Mouse (Mus musculus) hindbrain, embryonic 12.5 days (tissue): ENCODE results near the gene Cntnap2. TPM values are rescaled to one million over a fixed set of nuclear protein-coding genes. Genes with fewer than 3 reads are reported as not detected.
"Not testable (repeated sequence)": the region's sequence is repeated elsewhere in the genome, so short reads cannot be mapped to it uniquely, and the experiment has no call there.

Experiments
- ATAC-seq: fragments of 200-750 bp; cut with Nextera tagmentation; 2 replicates; pipeline ENCODE4 v1.8.0; 2017; ENCODE audit warnings: moderate TSS enrichment; ENCODE audit not compliant: low FRiP score
- H3K27ac ChIP-seq: fragments of 300-500 bp; sonication (generic); 2 replicates; pipeline ENCODE4 v1.5.1; 2016; ENCODE audit warnings: mild to moderate bottlenecking
- H3K27me3 ChIP-seq: fragments of 300-500 bp; sonication (generic); 2 replicates; pipeline ENCODE4 v1.6.1; 2016; ENCODE audit warnings: mild to moderate bottlenecking
- H3K36me3 ChIP-seq: fragments of 300-500 bp; sonication (generic); 2 replicates; pipeline ENCODE4 v1.6.1; 2016; ENCODE audit warnings: mild to moderate bottlenecking
- H3K4me1 ChIP-seq: fragments of 300-500 bp; sonication (generic); 2 replicates; pipeline ENCODE4 v1.6.1; 2016
- H3K4me2 ChIP-seq: fragments of 300-500 bp; sonication (generic); replicated peaks from 2 replicates; pipeline ENCODE4 v1.6.1; 2016; ENCODE audit warnings: mild to moderate bottlenecking
- H3K4me3 ChIP-seq: fragments of 300-500 bp; sonication (generic); 2 replicates; pipeline ENCODE4 v1.5.1; 2016; ENCODE audit warnings: mild to moderate bottlenecking
- H3K9ac ChIP-seq: fragments of 300-500 bp; sonication (generic); 2 replicates; pipeline ENCODE4 v1.6.1; 2016; ENCODE audit warnings: mild to moderate bottlenecking, moderate library complexity
- H3K9me3 ChIP-seq: fragments of 300-500 bp; sonication (generic); replicated peaks from 2 replicates; pipeline ENCODE4 v1.6.1; 2016; ENCODE audit warnings: mild to moderate bottlenecking
- WGBS: fragments of 180-500 bp; shearing (Covaris S2); methylation state at CpG from one replicate; pipeline ENCODE4 v1.1.7; 2016; 5-methylcytosine and 5-hydroxymethylcytosine counted together
- polyA plus RNA-seq: library from polyadenylated mRNA; unstranded; fragments of >200 nt; fragmentation: Nextera tagmentation; extraction: Ambion mirVana; gene quantifications from 2 replicates; pipeline ENCODE4 v1.2.1, GENCODE M21; 2016

The Cntnap2 gene
- polyA plus RNA-seq, 1 experiment from 2014 or later, result 25.7 TPM

GRCm38 (mm10) chr6:47225391-47225790 lies 2166.2 kb downstream of the Cntnap2 start:
- not testable (repeated sequence) for H3K4me2 ChIP-seq

DNA sequence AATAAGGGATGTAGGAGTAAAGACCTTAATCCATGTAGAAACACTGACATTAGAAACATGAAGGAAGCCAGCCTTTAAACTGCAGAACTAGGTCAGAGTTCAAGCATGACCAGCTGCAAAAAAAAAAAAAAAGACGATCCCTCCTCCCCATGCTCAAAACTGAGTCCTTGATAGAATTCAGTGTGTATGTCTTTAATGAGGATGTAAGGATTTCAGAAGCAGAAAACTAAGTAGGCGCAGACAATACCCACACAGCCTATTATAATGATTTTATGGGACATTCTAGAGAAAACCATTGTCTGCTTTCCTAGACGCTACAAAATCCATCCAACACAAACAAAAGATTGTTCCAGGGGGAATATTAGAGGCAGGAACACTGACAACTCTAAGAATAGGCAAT lies 2168.4 kb downstream of the Cntnap2 start:
- no peaks in the 10 kb centered on the region for H3K9me3 ChIP-seq
- WGBS, result 30% methylated on average over 3 of the region's 3 CpGs
- no peak overlapping the region for H3K4me2 ChIP-seq
- H3K36me3 ChIP-seq, result no peaks in the 10 kb centered on the region
- peaks cover 11% of the 10 kb centered on the region for H3K4me1 ChIP-seq
- peak overlapping the region; percentile 67 for H3K27ac ChIP-seq
- no peaks in the 10 kb centered on the region for H3K27me3 ChIP-seq
- no peak overlapping the region for H3K4me3 ChIP-seq
- ATAC-seq, result no peak
- no peak overlapping the region for H3K9ac ChIP-seq

More at GRCm38 (mm10) chr6:47225391-47225790, 2166.2 kb downstream of the Cntnap2 start:
- H3K4me1 ChIP-seq, result peaks cover 11% of the 10 kb centered on the region
- H3K27me3 ChIP-seq, H3K9me3 ChIP-seq, H3K9ac ChIP-seq, H3K36me3 ChIP-seq, ATAC-seq, H3K4me3 ChIP-seq, H3K27ac ChIP-seq: not testable (repeated sequence)
- WGBS, result 89% methylated on average over 3 of the region's 3 CpGs

DNA sequence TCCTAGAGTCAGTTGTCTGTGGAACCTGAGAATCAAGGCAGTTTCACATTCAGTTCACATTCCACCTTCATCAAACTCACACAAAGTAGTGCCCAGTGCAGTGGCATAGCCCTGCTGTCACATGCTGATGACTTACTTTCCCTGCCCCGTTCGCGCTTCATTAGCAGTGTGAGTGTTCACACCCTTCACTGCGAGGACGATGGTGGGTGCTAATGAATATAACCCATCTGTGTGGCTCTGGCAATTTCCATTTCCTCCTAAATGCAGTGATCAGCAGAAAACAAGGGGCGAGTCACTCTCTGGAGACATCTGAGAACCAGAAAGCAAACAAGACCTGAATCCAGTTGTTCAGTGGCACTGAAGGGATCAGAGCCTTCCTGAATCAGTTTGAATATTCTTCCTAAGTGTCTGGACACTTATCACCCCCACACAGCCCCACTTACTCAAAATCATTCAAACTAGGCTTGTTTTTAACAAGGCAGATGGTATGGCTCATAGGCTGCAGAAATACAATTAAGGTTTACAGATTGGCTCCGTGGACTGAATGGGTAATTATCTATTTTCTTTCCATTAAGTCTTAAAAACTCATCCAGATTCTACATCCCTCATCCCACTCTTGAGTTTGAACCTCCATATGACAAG lies 2169.6 kb downstream of the Cntnap2 start:
- Histone ChIP-seq H3K4me1 (peaks cover 11% of the 10 kb centered on the region), H3K36me3 (no peaks in the 10 kb centered on the region), H3K4me3 (no peak overlapping the region), H3K4me2 (no peak overlapping the region), H3K27me3 (no peaks in the 10 kb centered on the region), H3K9ac (no peak overlapping the region), H3K9me3 (no peaks in the 10 kb centered on the region), H3K27ac (peak overlapping the region; percentile 60)
- peak; percentile 90 for ATAC-seq
- 34% methylated on average over 7 of the region's 7 CpGs for WGBS

DNA sequence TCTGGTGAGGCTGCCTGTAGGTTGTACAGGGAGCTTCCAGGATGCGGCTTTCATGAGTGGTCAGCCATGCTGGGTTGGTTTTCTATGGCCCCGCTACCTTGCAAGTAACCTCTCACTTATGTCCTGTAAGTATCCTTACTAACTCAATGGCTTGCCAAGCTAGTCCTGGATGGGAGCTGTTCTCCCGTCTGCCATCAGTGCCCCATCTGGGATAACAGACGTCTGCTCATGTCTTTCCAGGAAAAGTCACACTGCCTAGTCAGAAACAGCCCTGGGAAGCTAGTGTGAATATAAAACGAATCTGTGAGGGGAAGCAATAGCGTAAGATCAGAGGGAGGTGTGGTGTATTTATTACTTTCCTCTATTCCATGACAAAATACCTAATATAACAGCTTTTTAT lies 2172.4 kb downstream of the Cntnap2 start:
- no peaks in the 10 kb centered on the region for H3K36me3 ChIP-seq
- no peak overlapping the region for H3K4me2 ChIP-seq
- 79% methylated on average over 6 of the region's 6 CpGs for WGBS
- no peak overlapping the region for H3K9ac ChIP-seq
- no peaks in the 10 kb centered on the region for H3K27me3 ChIP-seq
- no peak overlapping the region for H3K27ac ChIP-seq
- ATAC-seq, result no peak
- no peak overlapping the region for H3K4me3 ChIP-seq
- H3K9me3 ChIP-seq, result no peaks in the 10 kb centered on the region
- H3K4me1 ChIP-seq, result peaks cover 11% of the 10 kb centered on the region

GRCm38 (mm10) chr6:47239376-47239921 lies 2180.3 kb downstream of the Cntnap2 start:
- WGBS, result 25% methylated on average over 3 of the region's 3 CpGs
- H3K4me2 ChIP-seq, result no peak overlapping the region

DNA sequence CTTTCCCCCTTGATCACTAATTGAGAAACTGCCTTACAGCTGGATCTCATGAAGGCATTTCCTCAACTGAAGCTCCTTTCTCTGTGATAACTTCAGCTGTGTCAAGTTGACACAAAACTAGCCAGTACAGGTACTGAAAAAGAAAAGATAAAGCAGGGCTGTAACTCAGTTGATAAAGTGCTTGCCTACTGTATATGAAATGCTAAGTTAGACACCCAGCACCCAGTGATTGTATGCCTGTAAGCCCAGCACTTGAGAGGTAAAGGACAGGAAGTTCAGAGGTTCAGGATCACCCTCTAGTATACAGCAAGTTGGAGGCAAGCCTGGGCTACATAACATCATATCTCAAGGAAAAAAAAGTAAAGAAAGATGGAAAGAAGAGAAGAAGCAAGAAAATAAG lies 2182.2 kb downstream of the Cntnap2 start:
- no peak overlapping the region for H3K4me2 ChIP-seq
- H3K36me3 ChIP-seq, result no peaks in the 10 kb centered on the region
- no peak overlapping the region for H3K9ac ChIP-seq
- no peaks in the 10 kb centered on the region for H3K27me3 ChIP-seq
- no peak overlapping the region for H3K27ac ChIP-seq
- ATAC-seq, result no peak
- no peak overlapping the region for H3K4me3 ChIP-seq
- no peaks in the 10 kb centered on the region for H3K9me3 ChIP-seq
- H3K4me1 ChIP-seq, result peaks cover 28% of the 10 kb centered on the region

More at GRCm38 (mm10) chr6:47239376-47239921, 2180.3 kb downstream of the Cntnap2 start:
- Histone ChIP-seq H3K4me1 (peaks cover 17% of the 10 kb centered on the region), H3K27me3 (no peaks in the 10 kb centered on the region), H3K36me3 (no peaks in the 10 kb centered on the region), H3K9me3 (no peaks in the 10 kb centered on the region), H3K4me3 (no peak overlapping the region), H3K9ac (no peak overlapping the region), H3K27ac (peak overlapping the region; percentile 76)
- ATAC-seq, result peak; percentile 87

DNA sequence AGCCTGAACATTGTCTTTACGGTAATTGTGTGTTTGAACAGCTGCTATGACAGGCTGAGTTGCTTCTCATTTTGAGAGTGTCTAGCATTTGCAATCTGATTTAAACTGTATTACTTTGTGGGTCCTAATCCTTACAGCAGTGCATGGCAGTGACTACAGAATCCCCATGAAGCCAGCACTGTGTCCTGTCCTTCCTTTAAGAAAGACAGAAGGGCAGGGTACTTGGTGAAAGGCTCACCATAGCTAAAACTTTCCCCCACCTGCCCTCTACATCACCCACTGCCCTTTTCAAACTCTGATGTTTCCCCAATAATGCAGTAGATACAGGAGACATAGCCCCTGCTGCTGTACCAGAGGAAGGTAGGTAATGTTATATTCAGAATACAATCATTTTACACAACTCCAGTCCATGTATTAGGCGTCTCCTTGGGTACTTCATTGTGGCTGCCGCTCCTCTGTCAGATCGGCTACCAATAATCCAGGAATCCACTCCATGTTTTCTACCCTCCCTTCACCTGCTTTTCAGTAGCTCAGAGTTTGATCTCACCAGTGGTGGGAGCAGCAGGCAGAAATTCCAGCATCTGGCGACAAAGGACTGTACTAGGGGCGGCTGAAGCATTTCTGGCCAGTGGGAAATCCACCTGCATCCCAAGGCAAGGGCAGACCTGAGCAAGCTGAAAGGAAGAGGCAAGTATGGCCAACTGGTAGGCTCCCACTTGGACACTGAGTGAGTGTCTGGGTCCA lies 2184.9 kb downstream of the Cntnap2 start:
- peak overlapping the region; percentile 82 for H3K27ac ChIP-seq
- H3K4me3 ChIP-seq, result peak overlapping the region; percentile 36
- peak overlapping the region; percentile 58 for H3K9ac ChIP-seq
- peak overlapping the region; percentile 53 for H3K4me2 ChIP-seq
- 15% methylated on average over 6 of the region's 6 CpGs for WGBS
- ATAC-seq, result peak; percentile 81
- H3K27me3 ChIP-seq, result no peaks in the 10 kb centered on the region
- peaks cover 29% of the 10 kb centered on the region for H3K4me1 ChIP-seq
- H3K36me3 ChIP-seq, result no peaks in the 10 kb centered on the region
- no peaks in the 10 kb centered on the region for H3K9me3 ChIP-seq

DNA sequence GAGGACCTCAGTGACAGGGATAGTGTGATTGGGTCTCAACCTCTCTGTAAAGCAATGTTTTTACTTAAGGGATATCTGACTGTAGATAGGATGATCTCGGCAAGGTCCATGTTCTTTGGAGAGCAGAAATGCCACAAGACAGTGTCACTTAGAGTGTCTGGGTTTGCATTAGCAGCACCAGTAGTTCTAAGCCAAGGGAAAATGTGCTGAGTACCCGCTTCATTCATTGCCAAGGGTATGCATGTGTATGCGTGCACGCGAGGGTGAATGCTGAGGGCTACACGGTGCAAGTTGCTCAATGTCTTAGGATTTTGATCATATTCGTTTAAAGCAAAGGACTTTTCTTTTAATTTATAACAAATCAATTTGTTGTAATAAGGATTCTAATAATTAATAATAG lies 2185.5 kb downstream of the Cntnap2 start:
- H3K27ac ChIP-seq, result peak overlapping the region; percentile 82
- H3K9me3 ChIP-seq, result no peaks in the 10 kb centered on the region
- H3K4me1 ChIP-seq, result peaks cover 23% of the 10 kb centered on the region
- peak overlapping the region; percentile 53 for H3K4me2 ChIP-seq
- H3K9ac ChIP-seq, result peak overlapping the region; percentile 58
- no peaks in the 10 kb centered on the region for H3K36me3 ChIP-seq
- H3K27me3 ChIP-seq, result no peaks in the 10 kb centered on the region
- WGBS, result 17% methylated on average over 7 of the region's 7 CpGs
- H3K4me3 ChIP-seq, result peak overlapping the region; percentile 36
- ATAC-seq, result peak; percentile 65

DNA sequence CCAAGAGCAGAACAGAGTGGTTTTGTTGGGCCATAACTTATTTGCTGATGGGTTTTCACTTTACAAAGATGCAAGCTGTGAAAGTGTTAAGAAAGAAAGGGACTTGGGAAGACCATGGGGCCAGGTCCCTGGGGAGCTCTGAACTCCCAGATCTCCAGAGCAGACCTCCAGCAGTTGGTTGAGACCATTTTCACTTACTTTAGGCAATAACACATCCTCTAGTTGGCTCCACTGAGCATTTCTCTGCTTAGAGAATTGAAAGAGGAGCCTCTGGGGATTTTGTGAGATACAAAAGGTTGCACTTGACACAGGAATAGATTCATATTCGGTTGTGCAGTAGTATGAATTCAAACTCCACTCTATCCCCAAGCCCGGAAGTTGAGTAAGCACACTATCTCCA lies 2196.1 kb downstream of the Cntnap2 start:
- Histone ChIP-seq H3K4me1 (peaks cover 10% of the 10 kb centered on the region), H3K27me3 (no peaks in the 10 kb centered on the region), H3K27ac (no peak overlapping the region), H3K36me3 (no peaks in the 10 kb centered on the region), H3K9me3 (no peaks in the 10 kb centered on the region), H3K9ac (no peak overlapping the region), H3K4me2 (no peak overlapping the region), H3K4me3 (no peak overlapping the region)
- ATAC-seq, result no peak
- 83% methylated on average over 2 of the region's 2 CpGs for WGBS

DNA sequence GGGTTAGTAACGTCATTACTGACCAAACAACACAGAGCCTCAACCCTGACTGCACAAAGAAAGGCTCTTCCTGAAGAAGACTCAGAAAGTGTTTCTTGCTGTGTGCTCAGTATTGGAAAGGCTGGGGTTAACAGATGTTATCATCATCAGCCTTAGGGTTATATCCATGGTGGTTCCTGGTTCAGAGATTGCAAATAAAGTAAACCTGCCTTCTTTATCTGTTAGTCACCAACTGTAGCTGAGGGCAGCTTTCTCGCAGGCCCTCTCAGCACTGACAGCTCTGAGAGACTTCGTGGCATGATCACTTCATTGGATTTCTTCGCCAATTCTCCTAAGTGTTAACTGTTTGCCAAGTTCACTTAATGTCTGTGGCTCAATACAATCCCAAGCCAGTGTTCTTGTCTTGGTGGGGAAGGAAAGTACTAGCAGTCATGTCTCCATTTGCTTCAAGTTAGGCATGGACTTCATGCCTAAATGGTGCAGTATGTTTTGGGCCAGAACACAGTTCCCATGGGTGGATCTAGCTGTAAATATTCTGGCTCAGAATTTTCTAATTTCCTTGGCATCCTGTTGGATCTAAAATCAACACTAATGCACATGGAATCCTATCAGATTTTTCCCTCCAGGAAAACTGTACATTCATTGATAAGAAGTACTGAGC lies 2197.2 kb downstream of the Cntnap2 start:
- Histone ChIP-seq H3K4me3 (no peak overlapping the region), H3K27me3 (no peaks in the 10 kb centered on the region), H3K36me3 (no peaks in the 10 kb centered on the region), H3K27ac (no peak overlapping the region), H3K9ac (no peak overlapping the region), H3K4me2 (no peak overlapping the region), H3K9me3 (no peaks in the 10 kb centered on the region), H3K4me1 (peaks cover 6% of the 10 kb centered on the region)
- ATAC-seq, result no peak
- WGBS, result 81% methylated on average over 4 of the region's 4 CpGs

DNA sequence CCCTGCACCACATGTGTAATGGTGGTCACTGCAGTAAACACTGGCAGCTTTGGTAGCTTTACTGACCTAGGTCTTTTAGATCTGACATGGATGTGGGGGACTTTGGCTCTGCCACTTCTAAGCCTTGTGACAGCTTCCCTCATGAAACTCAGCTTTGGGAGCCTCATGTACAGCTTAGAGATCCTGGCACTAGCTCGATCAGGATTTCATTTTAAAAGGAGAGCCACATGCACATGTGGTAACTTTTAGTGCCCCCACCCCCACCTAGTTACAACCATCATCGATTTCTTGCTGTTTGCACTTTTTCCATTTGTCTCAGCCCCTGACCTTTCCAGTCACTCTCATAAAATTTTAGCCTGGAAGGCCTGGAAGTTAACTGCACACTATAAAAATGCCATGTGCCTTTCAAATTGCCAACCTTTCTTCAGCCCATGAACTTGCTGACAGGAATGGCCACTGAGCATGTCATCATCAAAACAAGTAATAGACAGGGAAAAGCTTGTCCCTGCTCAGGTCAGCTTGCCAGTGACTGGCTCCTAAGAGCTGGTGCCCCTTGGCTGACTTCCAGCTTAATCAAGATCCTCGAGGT lies 2197.9 kb downstream of the Cntnap2 start:
- Histone ChIP-seq H3K36me3 (no peaks in the 10 kb centered on the region), H3K27me3 (no peaks in the 10 kb centered on the region), H3K9ac (no peak overlapping the region), H3K4me3 (no peak overlapping the region), H3K4me2 (no peak overlapping the region), H3K9me3 (no peaks in the 10 kb centered on the region), H3K27ac (no peak overlapping the region), H3K4me1 (peaks cover 6% of the 10 kb centered on the region)
- 64% methylated on average over 3 of the region's 3 CpGs for WGBS
- no peak for ATAC-seq

DNA sequence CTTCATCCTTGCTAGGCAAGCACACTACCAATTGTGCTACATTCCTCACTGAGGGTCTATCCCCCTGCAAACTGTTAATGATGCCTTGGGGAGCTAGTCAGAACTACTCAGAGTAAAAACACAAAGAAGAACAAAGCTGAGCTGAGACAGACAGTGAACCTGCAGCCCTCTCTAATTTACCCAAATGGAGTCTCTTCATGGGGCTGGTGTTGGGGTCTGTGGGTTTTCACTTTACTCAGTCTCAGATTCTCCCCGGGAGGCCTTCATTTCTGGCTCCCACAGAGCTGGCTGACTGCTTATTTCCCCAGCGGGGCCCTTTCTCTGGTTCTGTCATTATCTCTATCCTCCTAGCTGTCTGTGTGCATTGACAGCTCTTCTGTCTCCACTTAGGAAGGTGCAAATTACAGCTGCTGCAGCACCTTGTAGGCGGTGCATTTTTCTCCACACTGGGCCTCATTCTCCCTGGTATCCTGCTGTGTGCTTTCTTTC lies 2200.5 kb downstream of the Cntnap2 start:
- Histone ChIP-seq H3K9ac (no peak overlapping the region), H3K9me3 (no peaks in the 10 kb centered on the region), H3K4me1 (peaks cover 6% of the 10 kb centered on the region), H3K4me2 (no peak overlapping the region), H3K27ac (peak overlapping the region; percentile 49), H3K36me3 (no peaks in the 10 kb centered on the region), H3K4me3 (no peak overlapping the region), H3K27me3 (no peaks in the 10 kb centered on the region)
- WGBS, result 15% methylated on average over 3 of the region's 3 CpGs
- peak; percentile 60 for ATAC-seq
